Mouse (Mus musculus) neural tube, embryonic 11.5 days (tissue): ENCODE data around the gene Olfr94. TPM values are rescaled to one million over a fixed set of nuclear protein-coding genes. Genes with fewer than 3 reads are reported as not detected.
"Not testable (repeated sequence)": the region's sequence is repeated elsewhere in the genome, so short reads cannot be mapped to it uniquely, and the experiment has no call there.

Experiments
- ATAC-seq: fragments of 200-750 bp; cut with Nextera tagmentation; 2 replicates; pipeline ENCODE4 v1.8.0; 2017; ENCODE audit warnings: moderate number of reproducible peaks, mild to moderate bottlenecking, moderate TSS enrichment, moderate library complexity; ENCODE audit not compliant: insufficient read depth, low FRiP score, low TSS enrichment
- DNase-seq: peaks from one replicate; pipeline ENCODE4 v3.0.0-alpha.2; 2015; ENCODE audit warnings: low spot score
- H3K27ac ChIP-seq: fragments of 300-500 bp; sonication (generic); 2 replicates; pipeline ENCODE4 v1.5.1; 2014; ENCODE audit warnings: low read depth, mild to moderate bottlenecking, low read length
- H3K27me3 ChIP-seq: fragments of 300-500 bp; sonication (generic); 2 replicates; pipeline ENCODE4 v1.6.1; 2014; ENCODE audit warnings: mild to moderate bottlenecking, low read length, mixed read lengths; ENCODE audit not compliant: control insufficient read depth, insufficient read depth
- H3K36me3 ChIP-seq: fragments of 300-500 bp; sonication (generic); 2 replicates; pipeline ENCODE4 v1.6.1; 2014; ENCODE audit warnings: mild to moderate bottlenecking, low read length, moderate library complexity, mixed read lengths; ENCODE audit not compliant: control insufficient read depth, insufficient read depth
- H3K4me1 ChIP-seq: fragments of 300-500 bp; sonication (generic); 2 replicates; pipeline ENCODE4 v1.6.1; 2014; ENCODE audit warnings: low read length, mixed read lengths; ENCODE audit not compliant: control insufficient read depth, insufficient read depth
- H3K4me2 ChIP-seq: fragments of 300-500 bp; sonication (generic); 2 replicates; pipeline ENCODE4 v1.6.1; 2014; ENCODE audit warnings: low read depth, mild to moderate bottlenecking, moderate library complexity
- H3K4me3 ChIP-seq: fragments of 300-500 bp; sonication (generic); 2 replicates; pipeline ENCODE4 v1.5.1; 2014; ENCODE audit warnings: low read depth, low read length
- H3K9ac ChIP-seq: fragments of 300-500 bp; sonication (generic); 2 replicates; pipeline ENCODE4 v1.6.1; 2014; ENCODE audit warnings: mild to moderate bottlenecking, low read length
- H3K9me3 ChIP-seq: fragments of 300-500 bp; sonication (generic); 2 replicates; pipeline ENCODE4 v1.6.1; 2016; ENCODE audit warnings: low read length; ENCODE audit not compliant: control insufficient read depth
- WGBS: fragments of 180-500 bp; shearing (Covaris S2); extraction: QIAGEN DNeasy Blood & Tissue Kit; methylation state at CpG from one replicate; pipeline ENCODE4 v1.1.7; 2014; 5-methylcytosine and 5-hydroxymethylcytosine counted together
- polyA plus RNA-seq: library from polyadenylated mRNA; unstranded; fragments of >200 nt; fragmentation: Nextera tagmentation; extraction: Ambion mirVana; gene quantifications from 2 replicates; pipeline ENCODE4 v1.2.1, GENCODE M21; 2014

Olfr94 gene
- polyA plus RNA-seq: not detected in 2 replicates

DNA sequence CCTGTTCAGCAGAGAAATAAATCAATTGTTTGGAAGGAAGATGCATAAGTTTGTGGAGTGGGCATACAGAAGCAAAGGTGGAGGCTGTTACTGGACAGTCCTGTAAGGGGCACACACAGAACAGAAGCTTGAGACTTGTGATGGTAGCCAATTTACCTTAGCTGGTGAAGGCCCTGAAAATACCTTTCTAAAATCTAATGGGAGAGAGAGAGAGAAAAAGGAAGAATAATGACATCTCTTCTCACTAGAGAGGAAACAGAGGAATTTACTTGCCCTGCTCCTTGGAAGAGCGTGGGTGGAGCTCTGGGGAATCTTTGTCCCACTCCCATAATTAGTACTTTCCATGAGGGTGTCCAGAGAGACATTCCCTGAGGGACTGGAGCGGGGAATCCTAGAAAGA lies at the start of gene Olfr94:
Gene Olfr94, minus strand, starts transcription at position 101 of the 400 bp plus-strand sequence.
- no peak within 1 kb of the TSS for H3K9ac ChIP-seq
- ATAC-seq (no peak), DNase-seq (no peak)
- no peaks in the 10 kb centered on the region for H3K36me3 ChIP-seq
- H3K4me2 ChIP-seq: no peak within 1 kb of the TSS
- 80% methylated on average over 2 of the region's 2 CpGs for WGBS
- H3K27ac ChIP-seq: no peak within 1 kb of the TSS
- peaks cover 14% of the 10 kb centered on the region for H3K27me3 ChIP-seq
- H3K4me3 ChIP-seq: no peak within 1 kb of the TSS
- no peaks in the 10 kb centered on the region for H3K4me1 ChIP-seq
- H3K9me3 ChIP-seq: no peaks in the 10 kb centered on the region

DNA sequence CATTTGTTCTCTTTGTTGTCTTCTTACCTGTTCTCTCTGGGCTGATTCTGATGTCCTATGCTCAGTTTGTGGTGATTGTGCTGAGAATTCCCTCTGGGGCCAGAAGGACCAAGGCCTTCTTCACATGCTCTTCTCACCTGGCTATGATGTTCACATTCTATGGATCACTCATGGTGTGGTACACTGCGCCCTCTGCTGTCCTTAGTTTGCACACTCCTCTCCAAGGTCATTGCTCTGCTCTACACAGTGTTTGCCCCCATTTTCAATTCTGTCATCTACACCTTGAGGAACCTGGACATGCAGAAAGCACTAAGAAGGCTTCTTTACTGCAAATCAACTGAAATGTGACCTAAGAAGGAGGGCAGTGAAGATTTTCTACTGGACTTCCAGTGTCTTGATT lies 49.8 kb upstream of the Olfr94 start:
- H3K27me3 ChIP-seq: no peaks in the 10 kb centered on the region
- ATAC-seq (no peak), DNase-seq (no peak)
- no peaks in the 10 kb centered on the region for H3K9me3 ChIP-seq
- no peak overlapping the region for H3K27ac ChIP-seq
- H3K4me3 ChIP-seq: no peak overlapping the region
- H3K4me2 ChIP-seq: no peak overlapping the region
- WGBS: 7% methylated on average over 1 of the region's 1 CpGs
- H3K36me3 ChIP-seq: no peaks in the 10 kb centered on the region
- no peaks in the 10 kb centered on the region for H3K4me1 ChIP-seq
- H3K9ac ChIP-seq: no peak overlapping the region

DNA sequence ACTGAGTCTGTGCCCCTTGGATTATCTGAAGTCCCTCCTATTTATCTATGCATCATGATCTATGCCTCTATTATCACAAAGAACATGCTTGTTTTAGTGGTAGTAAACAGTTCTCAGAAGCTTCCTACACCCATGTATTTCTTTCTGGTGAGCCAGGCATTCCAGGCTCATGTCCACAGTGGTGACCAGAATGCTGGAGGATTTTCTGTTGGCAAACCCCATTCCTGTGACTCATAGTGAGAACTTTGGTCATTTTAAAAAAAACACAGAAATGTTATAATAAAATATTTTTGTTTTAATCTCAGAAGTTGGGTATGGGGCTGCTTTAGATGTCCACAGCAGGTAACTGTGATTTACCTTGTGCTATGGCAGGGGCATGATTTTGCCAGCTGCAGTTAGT lies 48.7 kb upstream of the Olfr94 start:
- H3K9ac ChIP-seq: no peak overlapping the region
- no peak overlapping the region for H3K4me2 ChIP-seq
- H3K4me3 ChIP-seq: no peak overlapping the region
- no peaks in the 10 kb centered on the region for H3K4me1 ChIP-seq
- no peak overlapping the region for H3K27ac ChIP-seq
- no peaks in the 10 kb centered on the region for H3K9me3 ChIP-seq
- no peak for DNase-seq
- no peaks in the 10 kb centered on the region for H3K36me3 ChIP-seq
- ATAC-seq: no peak
- no peaks in the 10 kb centered on the region for H3K27me3 ChIP-seq

DNA sequence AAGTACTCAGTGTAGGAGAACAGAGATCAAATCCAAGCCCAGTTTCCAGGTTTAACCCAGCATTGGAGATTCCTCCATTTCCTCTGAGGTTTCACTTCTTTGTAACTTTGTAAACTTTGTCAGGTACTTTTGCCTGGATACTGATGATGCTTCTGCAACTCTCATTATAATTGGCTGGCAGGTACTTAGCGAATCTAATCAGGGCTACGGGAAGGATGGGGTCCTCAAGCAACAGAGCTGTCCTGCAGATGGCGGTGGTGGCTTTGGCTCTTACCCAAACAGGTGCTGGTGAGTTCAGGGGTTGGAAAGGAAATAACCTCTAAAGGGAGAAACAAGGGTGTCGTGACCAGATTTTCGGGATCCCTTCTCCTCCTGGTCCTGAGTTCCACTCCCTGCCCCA lies 45.9 kb upstream of the Olfr94 start:
- Histone ChIP-seq H3K4me2 (no peak overlapping the region), H3K27me3 (no peaks in the 10 kb centered on the region), H3K9me3 (no peaks in the 10 kb centered on the region), H3K27ac (no peak overlapping the region), H3K9ac (no peak overlapping the region), H3K4me3 (no peak overlapping the region), H3K36me3 (no peaks in the 10 kb centered on the region), H3K4me1 (no peaks in the 10 kb centered on the region)
- 36% methylated on average over 5 of the region's 5 CpGs for WGBS
- ATAC-seq (no peak), DNase-seq (no peak)

DNA sequence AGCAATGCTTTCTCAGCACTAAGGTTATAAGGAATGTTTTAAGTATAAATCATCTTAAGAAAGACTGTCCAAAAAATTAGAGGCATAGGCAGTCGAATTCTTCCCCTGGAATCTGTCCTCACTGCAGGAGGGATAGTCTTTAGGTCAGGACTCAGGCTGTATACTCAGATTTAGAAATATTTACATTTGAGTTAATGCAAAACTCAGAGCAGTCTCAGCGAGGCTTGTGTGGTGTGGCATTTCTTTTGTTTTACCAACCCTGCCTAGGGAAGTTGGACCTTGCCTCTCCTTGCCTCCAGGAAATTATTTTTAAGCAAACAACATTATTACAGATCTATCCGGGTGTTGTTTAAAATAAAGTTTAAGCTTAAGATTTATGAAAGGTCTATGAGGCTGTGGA lies 41.4 kb upstream of the Olfr94 start:
- Histone ChIP-seq H3K27me3 (no peaks in the 10 kb centered on the region), H3K4me1 (no peaks in the 10 kb centered on the region), H3K36me3 (no peaks in the 10 kb centered on the region), H3K27ac (no peak overlapping the region), H3K9me3 (no peaks in the 10 kb centered on the region), H3K4me2 (no peak overlapping the region), H3K4me3 (no peak overlapping the region), H3K9ac (no peak overlapping the region)
- no peak for DNase-seq
- 65% methylated on average over 3 of the region's 3 CpGs for WGBS
- no peak for ATAC-seq

DNA sequence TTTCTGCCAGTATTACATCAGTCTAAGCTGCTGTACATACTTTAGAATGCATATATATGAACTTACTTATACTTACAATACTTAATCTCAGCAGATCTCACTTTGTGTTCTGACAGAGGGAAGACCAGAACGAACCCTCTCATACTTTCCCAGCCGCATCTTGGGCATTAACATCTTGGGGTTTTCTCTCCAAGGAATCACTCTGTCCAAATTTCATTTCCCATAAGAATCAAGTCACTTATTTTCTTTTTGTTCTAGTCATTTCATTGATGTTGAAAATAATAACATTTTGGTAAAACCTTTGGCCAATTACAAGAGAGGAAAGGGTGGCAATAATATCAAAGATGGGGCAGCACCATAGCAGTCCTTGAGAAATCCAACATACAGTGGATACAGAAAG lies 36.4 kb upstream of the Olfr94 start, which contains the start of gene Olfr97:
Gene Olfr97, minus strand, starts transcription at position 101 of the 400 bp plus-strand sequence.
- not testable (repeated sequence) for ATAC-seq
- WGBS: 96% methylated on average over 2 of the region's 2 CpGs

DNA sequence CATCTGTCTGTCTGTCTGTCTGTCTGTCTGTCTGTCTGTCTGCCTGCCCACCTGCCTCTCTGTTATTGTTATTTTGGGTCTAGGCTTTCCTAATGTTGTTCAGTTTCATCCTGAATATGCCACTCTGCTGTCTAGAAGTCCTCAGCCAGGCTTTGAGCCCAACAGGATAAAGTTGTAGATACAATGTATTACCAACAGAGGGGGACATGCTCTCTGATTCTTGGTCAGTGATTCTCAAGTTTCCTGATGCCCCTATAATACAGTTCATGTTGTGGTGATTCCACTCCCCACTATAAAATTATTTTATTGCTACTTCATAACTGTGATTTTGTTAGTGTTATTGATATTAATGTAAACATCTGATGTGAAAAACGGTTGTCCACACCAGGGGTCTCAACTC lies 21.1 kb upstream of the Olfr94 start:
- H3K4me3 ChIP-seq: no peak overlapping the region
- H3K27ac ChIP-seq: no peak overlapping the region
- H3K9me3 ChIP-seq: no peaks in the 10 kb centered on the region
- DNase-seq (no peak), ATAC-seq (no peak)
- H3K27me3 ChIP-seq: no peaks in the 10 kb centered on the region
- WGBS: 29% methylated on average over 1 of the region's 1 CpGs
- no peak overlapping the region for H3K9ac ChIP-seq
- H3K4me2 ChIP-seq: no peak overlapping the region
- H3K36me3 ChIP-seq: no peaks in the 10 kb centered on the region
- H3K4me1 ChIP-seq: no peaks in the 10 kb centered on the region

More for the DNA sequence above, 36.4 kb upstream of the Olfr94 start, which contains the start of gene Olfr97:
- H3K4me1 ChIP-seq, H3K27me3 ChIP-seq, H3K4me3 ChIP-seq, DNase-seq, H3K4me2 ChIP-seq, H3K27ac ChIP-seq, H3K9me3 ChIP-seq, H3K36me3 ChIP-seq, H3K9ac ChIP-seq: not testable (repeated sequence)

DNA sequence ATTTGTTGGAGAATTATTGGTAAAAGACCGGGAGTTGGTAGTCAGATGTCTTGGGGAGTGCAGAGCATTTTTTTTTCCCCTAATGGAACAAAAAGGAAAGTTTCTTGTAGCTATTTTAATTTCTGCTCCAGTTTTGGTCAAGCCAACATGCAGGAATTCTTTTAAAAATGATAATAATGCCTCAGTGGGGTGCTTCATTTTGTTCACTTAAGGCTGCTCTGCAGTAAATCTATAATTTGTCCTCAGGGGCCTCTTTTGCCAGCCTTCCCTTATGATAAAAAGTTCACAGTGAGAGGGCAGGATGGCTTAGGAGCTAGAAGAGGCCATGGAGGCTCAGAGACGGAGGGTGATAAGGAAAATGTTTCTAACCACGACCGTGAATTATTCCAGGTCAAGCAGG lies 19.1 kb upstream of the Olfr94 start, which contains the start of gene Olfr96:
Gene Olfr96, plus strand, starts transcription at position 301 of the 400 bp plus-strand sequence.
- no peaks in the 10 kb centered on the region for H3K4me1 ChIP-seq
- no peak within 1 kb of the TSS for H3K4me2 ChIP-seq
- H3K27me3 ChIP-seq: no peaks in the 10 kb centered on the region
- H3K4me3 ChIP-seq: no peak within 1 kb of the TSS
- no peaks in the 10 kb centered on the region for H3K36me3 ChIP-seq
- 65% methylated on average over 4 of the region's 4 CpGs for WGBS
- DNase-seq (no peak), ATAC-seq (no peak)
- no peaks in the 10 kb centered on the region; the same call in 1 of the 2 replicates for H3K9me3 ChIP-seq
- H3K9ac ChIP-seq: no peak within 1 kb of the TSS
- no peak within 1 kb of the TSS for H3K27ac ChIP-seq

DNA sequence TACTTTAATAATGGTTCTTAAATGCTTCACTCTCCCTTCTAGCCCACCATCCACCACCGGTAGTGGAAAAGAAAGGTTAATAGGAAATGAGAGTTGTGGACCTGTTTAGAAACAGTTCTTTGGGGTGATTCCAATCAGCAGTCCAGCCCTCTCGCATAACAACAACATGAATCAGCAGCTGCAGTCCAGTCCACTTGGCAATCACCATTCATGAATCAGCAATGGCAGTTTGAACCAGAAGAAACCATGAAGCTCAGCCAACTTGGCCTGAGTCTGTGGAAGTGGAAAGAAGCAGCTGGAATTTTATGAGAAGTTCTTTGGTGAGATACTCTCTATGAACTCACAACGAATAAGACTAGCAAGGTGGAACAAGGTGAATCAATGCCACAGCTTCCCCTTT lies 17.7 kb upstream of the Olfr94 start:
- Histone ChIP-seq H3K27ac (no peak overlapping the region), H3K4me2 (no peak overlapping the region), H3K9me3 (no peaks in the 10 kb centered on the region; the same call in 1 of the 2 replicates), H3K27me3 (no peaks in the 10 kb centered on the region), H3K4me1 (no peaks in the 10 kb centered on the region), H3K36me3 (no peaks in the 10 kb centered on the region), H3K9ac (no peak overlapping the region), H3K4me3 (no peak overlapping the region)
- ATAC-seq (no peak), DNase-seq (no peak)
- WGBS: 83% methylated on average over 3 of the region's 3 CpGs
